Mouse (Mus musculus) midbrain, embryonic 13.5 days (tissue): ENCODE data around the gene Med9. TPM values are rescaled to one million over a fixed set of nuclear protein-coding genes. Genes with fewer than 3 reads are reported as not detected.
"Not testable (repeated sequence)": the region's sequence is repeated elsewhere in the genome, so short reads cannot be mapped to it uniquely, and the experiment has no call there.

Source experiments
- ATAC-seq: fragments of 200-750 bp; cut with Nextera tagmentation; 2 replicates; pipeline ENCODE4 v1.8.0; 2017; ENCODE audit warnings: mild to moderate bottlenecking, moderate TSS enrichment, moderate library complexity
- H3K27ac ChIP-seq: fragments of 300-500 bp; sonication (generic); 2 replicates; pipeline ENCODE4 v1.5.1; 2015; ENCODE audit warnings: inconsistent platforms, mild to moderate bottlenecking, moderate library complexity
- H3K27me3 ChIP-seq: fragments of 300-500 bp; sonication (generic); 2 replicates; pipeline ENCODE4 v1.6.1; 2015; ENCODE audit warnings: mild to moderate bottlenecking, inconsistent platforms
- H3K36me3 ChIP-seq: fragments of 300-500 bp; sonication (generic); 2 replicates; pipeline ENCODE4 v1.6.1; 2015; ENCODE audit warnings: mild to moderate bottlenecking, inconsistent platforms
- H3K4me1 ChIP-seq: fragments of 300-500 bp; sonication (generic); replicated peaks from 2 replicates; pipeline ENCODE4 v1.6.1; 2015; ENCODE audit warnings: inconsistent platforms
- H3K4me2 ChIP-seq: fragments of 300-500 bp; sonication (generic); replicated peaks from 2 replicates; pipeline ENCODE4 v1.6.1; 2015; ENCODE audit warnings: moderate library complexity, mild to moderate bottlenecking, inconsistent platforms
- H3K4me3 ChIP-seq: fragments of 300-500 bp; sonication (generic); replicated peaks from 2 replicates; pipeline ENCODE4 v1.5.1; 2015; ENCODE audit warnings: mild to moderate bottlenecking, inconsistent platforms
- H3K9ac ChIP-seq: fragments of 300-500 bp; sonication (generic); replicated peaks from 2 replicates; pipeline ENCODE4 v1.6.1; 2015; ENCODE audit warnings: mild to moderate bottlenecking, inconsistent platforms
- H3K9me3 ChIP-seq: fragments of 300-500 bp; sonication (generic); 2 replicates; pipeline ENCODE4 v1.6.1; 2016; ENCODE audit warnings: mild to moderate bottlenecking, inconsistent platforms
- WGBS: fragments of 180-500 bp; shearing (Covaris S2); methylation state at CpG from one replicate; pipeline ENCODE4 v1.1.7; 2015; 5-methylcytosine and 5-hydroxymethylcytosine counted together
- polyA plus RNA-seq: library from polyadenylated mRNA; unstranded; fragments of >200 nt; fragmentation: Nextera tagmentation; extraction: Ambion mirVana; gene quantifications from 2 replicates; pipeline ENCODE4 v1.2.1, GENCODE M21; 2015

Gene Med9
- polyA plus RNA-seq, 1 experiment from 2014 or later: 34.9 TPM

DNA sequence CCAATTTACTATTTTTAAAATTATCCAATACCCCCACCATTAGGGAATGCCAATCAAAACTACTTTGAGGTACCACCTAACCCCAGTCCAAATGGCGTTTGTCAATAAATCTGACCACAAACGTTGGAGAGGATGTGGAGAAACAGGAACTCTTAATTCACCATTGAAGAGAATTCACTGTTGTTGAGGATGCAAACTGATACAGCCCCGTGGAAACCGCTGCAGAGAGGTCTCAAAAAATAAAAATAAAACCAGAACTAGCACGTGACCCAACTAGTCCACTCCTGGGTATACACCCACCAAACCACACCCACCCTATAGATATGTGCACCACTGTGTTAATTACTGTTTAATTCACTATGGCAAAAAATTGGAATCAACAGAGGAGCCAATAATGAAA, 27.7 kb upstream of the Med9 start:
- Histone ChIP-seq H3K4me2 (no peak overlapping the region), H3K9ac (no peak overlapping the region), H3K27me3 (no peaks in the 10 kb centered on the region), H3K9me3 (no peaks in the 10 kb centered on the region), H3K4me3 (no peak overlapping the region), H3K4me1 (no peaks in the 10 kb centered on the region), H3K27ac (no peak overlapping the region), H3K36me3 (no peaks in the 10 kb centered on the region)
- 83% methylated on average over 5 of the region's 5 CpGs for WGBS
- no peak for ATAC-seq

DNA sequence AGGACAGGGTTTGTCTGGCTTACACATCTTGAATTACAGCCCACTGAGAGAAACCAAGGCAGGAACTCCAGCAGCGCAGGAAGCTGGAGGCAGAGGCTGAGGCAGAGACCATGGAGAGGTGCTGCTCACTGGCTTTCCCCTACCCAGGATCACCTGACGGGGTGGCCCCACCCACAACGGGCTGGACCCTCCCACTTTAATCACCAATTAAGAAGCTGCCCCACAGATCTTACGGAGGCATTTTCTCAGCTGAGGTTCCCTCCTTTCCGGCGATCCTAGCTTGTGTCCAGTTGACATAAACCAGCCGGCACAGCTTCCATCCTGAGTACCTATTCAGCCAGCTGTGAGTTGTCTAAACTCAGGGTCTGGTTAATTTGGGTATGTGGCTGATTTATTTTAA, 26.7 kb upstream of the Med9 start:
- Histone ChIP-seq H3K9me3 (no peaks in the 10 kb centered on the region), H3K27me3 (no peaks in the 10 kb centered on the region), H3K36me3 (no peaks in the 10 kb centered on the region), H3K9ac (no peak overlapping the region), H3K4me3 (no peak overlapping the region), H3K4me2 (no peak overlapping the region), H3K27ac (no peak overlapping the region), H3K4me1 (no peaks in the 10 kb centered on the region)
- 22% methylated on average over 7 of the region's 7 CpGs for WGBS
- no peak for ATAC-seq

DNA sequence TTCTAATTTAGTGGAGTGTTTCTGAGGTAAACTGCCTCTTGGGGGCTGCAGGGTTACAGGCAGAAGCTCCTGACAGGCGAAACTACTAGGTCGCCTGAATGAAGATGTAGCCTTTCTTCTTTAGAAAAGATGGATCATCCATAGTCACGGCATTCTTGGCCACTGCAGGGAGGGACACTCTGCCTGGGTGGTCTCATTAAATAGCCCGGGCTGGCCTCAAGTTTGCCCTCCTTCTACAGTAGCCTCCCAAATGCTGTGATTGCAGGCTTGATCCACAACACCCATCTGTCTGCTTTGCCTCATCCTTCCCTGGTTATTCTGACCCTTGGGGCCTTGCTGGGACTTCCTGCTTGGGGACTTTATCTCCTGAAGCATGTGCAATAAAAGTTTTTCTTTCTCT, 18.0 kb upstream of the Med9 start:
- no peak overlapping the region for H3K27ac ChIP-seq
- no peaks in the 10 kb centered on the region for H3K36me3 ChIP-seq
- 35% methylated on average over 4 of the region's 4 CpGs for WGBS
- H3K4me2 ChIP-seq: no peak overlapping the region
- no peak overlapping the region for H3K4me3 ChIP-seq
- peaks cover 6% of the 10 kb centered on the region; the same call in 1 of the 2 replicates for H3K4me1 ChIP-seq
- no peaks in the 10 kb centered on the region for H3K9me3 ChIP-seq
- no peak overlapping the region for H3K9ac ChIP-seq
- ATAC-seq: no peak
- no peaks in the 10 kb centered on the region for H3K27me3 ChIP-seq

DNA sequence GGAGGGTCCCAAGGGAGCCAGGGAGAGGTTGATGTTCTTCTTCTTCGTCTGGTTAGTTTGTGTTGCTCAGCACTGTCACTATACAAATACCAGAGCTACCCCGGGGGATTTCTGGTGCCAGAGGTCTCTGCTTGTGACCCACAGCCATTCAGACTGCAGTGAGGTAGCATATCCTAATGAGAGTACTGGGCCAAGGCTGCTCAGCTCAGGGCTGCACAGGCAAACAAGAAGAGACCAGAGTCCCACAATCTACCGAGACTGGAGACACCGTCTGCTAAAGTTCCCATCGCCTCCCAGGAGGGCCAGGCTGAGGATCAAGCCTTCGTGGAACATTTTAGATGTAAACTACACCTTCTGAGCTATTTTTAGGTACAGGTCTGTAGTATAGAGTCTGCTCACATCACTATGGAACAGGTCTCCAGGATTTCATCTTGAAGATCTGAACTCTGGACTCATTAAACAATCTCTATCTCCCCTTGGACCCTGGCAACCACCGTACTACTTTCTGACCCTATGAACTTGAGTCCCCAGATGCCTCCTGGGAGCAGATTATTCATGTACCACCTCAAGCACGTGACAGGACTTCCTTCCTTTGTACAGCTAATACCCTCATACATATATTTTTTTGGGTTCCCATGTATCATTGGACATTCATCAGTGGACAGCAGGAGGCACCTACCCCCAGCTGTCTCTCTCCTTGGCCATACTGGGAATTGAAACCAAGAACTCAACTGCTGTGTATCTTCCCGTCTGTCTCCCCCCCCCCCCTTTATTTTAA, 15.3 kb upstream of the Med9 start:
- WGBS: 69% methylated on average over 9 of the region's 9 CpGs
- ATAC-seq: no peak

DNA sequence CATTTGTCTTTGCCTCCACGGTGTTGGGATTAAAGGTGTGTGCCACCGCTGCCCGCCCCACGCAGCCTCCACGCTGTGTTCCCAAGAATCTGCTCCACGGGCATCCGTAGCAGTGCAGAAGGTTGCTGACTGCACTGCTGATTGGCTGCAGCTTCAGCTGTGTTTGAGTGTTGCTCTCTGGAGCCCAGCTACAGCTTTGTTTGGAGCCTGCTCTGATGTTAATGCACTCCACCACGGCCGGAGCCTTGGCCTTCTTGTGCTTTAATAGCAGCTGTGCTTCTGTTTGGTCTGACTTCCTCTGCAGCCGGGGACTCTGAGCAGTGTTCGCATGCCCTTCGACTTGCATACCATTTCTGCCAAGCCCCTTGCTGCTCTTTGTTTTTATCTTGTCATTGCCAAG, 14.1 kb upstream of the Med9 start:
- H3K9ac ChIP-seq: no peak overlapping the region; the same call in 1 of the 2 replicates
- no peak overlapping the region for H3K4me2 ChIP-seq
- H3K4me3 ChIP-seq: no peak overlapping the region
- 0 out of 2 replicates have a peak, but pooled peaks have one; percentile 68 for ATAC-seq
- no peaks in the 10 kb centered on the region for H3K27me3 ChIP-seq
- peaks cover 6% of the 10 kb centered on the region; the same call in 1 of the 2 replicates for H3K4me1 ChIP-seq
- H3K9me3 ChIP-seq: no peaks in the 10 kb centered on the region
- 0 out of 2 replicates have a peak overlapping the region, but pooled peaks have one; percentile 33 for H3K27ac ChIP-seq
- 39% methylated on average over 12 of the region's 12 CpGs for WGBS
- H3K36me3 ChIP-seq: no peaks in the 10 kb centered on the region

More for the DNA sequence above, 15.3 kb upstream of the Med9 start:
- Histone ChIP-seq H3K4me2 (no peak overlapping the region), H3K4me1 (peaks cover 6% of the 10 kb centered on the region; the same call in 1 of the 2 replicates), H3K27me3 (no peaks in the 10 kb centered on the region), H3K9ac (no peak overlapping the region), H3K4me3 (no peak overlapping the region), H3K27ac (no peak overlapping the region), H3K36me3 (no peaks in the 10 kb centered on the region), H3K9me3 (no peaks in the 10 kb centered on the region)

DNA sequence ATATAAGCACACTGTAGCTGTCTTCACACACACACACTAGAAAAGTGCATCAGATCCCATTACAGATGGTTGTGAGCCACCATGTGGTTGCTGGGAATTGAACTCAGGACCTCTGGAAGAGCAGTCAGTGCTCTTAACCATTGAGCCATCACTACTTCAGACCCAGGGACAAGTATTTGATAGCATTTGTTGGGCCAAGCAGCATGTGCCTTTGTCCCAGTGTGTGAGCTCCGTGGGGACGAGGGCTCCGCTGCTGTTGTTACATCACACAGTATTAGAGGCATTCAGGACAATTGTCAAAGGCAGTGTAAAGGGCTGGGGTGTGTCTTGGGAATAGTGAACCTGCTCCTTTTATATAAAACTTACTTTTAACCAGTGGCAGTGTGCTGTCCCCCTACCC, 11.0 kb upstream of the Med9 start:
- Histone ChIP-seq H3K4me1 (peaks cover 6% of the 10 kb centered on the region; the same call in 1 of the 2 replicates), H3K36me3 (no peaks in the 10 kb centered on the region), H3K9ac (no peak overlapping the region), H3K4me2 (no peak overlapping the region), H3K27ac (no peak overlapping the region), H3K27me3 (no peaks in the 10 kb centered on the region), H3K9me3 (no peaks in the 10 kb centered on the region), H3K4me3 (no peak overlapping the region)
- no peak for ATAC-seq
- WGBS: 74% methylated on average over 3 of the region's 3 CpGs

DNA sequence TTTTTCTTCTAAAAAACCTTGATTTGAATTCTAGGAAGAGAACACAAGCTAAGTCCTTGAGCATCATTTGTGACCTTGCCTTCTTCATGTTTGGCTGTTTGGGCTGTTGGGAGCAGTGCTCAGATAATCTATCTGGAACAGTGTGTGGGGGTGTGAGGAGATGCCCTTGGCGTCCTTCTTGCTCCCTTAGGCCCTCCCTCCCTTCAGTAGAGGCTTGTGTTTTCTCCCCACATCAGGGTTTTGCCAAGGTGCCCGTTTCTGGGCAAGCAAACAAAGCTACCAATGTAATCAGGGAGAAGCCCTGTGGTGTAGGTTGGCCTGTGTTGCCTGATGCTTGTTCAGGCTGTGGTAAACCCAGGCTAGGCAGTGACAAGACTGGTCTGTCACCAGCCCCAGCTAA, 10.4 kb upstream of the Med9 start:
- peaks cover 6% of the 10 kb centered on the region; the same call in 1 of the 2 replicates for H3K4me1 ChIP-seq
- no peak overlapping the region for H3K4me2 ChIP-seq
- H3K4me3 ChIP-seq: no peak overlapping the region
- H3K27ac ChIP-seq: no peak overlapping the region
- no peaks in the 10 kb centered on the region for H3K36me3 ChIP-seq
- WGBS: 31% methylated on average over 2 of the region's 2 CpGs
- 0 out of 2 replicates have a peak, but pooled peaks cover 3% of the 10 kb centered on the region for H3K27me3 ChIP-seq
- no peak overlapping the region for H3K9ac ChIP-seq
- no peaks in the 10 kb centered on the region for H3K9me3 ChIP-seq
- no peak for ATAC-seq

DNA sequence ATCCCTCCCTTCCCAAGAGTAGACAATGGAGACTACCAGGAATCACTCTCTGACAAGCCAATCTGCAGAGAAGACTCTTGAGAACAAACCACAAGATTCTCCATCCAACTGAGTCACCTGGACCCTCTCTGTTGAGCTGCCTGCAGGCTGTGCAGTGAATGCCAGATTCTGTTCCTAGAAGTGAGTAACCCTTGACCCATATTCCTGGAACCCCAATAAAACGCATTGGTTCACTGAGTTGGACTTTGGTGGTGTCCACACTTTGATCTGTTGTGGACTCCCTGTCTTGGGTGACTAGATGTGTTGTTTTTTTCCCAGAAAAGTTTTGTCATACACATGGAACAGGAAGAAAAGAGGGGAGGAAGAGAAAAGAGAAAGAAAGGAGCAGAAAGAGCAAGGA, 8.2 kb upstream of the Med9 start:
- no peaks in the 10 kb centered on the region for H3K36me3 ChIP-seq
- no peak overlapping the region for H3K9ac ChIP-seq
- no peak overlapping the region for H3K4me2 ChIP-seq
- no peak for ATAC-seq
- no peaks in the 10 kb centered on the region for H3K9me3 ChIP-seq
- H3K4me1 ChIP-seq: no peaks in the 10 kb centered on the region
- H3K27ac ChIP-seq: no peak overlapping the region
- H3K27me3 ChIP-seq: 0 out of 2 replicates have a peak, but pooled peaks cover 3% of the 10 kb centered on the region
- no peak overlapping the region for H3K4me3 ChIP-seq
- 83% methylated on average over 1 of the region's 1 CpGs for WGBS

DNA sequence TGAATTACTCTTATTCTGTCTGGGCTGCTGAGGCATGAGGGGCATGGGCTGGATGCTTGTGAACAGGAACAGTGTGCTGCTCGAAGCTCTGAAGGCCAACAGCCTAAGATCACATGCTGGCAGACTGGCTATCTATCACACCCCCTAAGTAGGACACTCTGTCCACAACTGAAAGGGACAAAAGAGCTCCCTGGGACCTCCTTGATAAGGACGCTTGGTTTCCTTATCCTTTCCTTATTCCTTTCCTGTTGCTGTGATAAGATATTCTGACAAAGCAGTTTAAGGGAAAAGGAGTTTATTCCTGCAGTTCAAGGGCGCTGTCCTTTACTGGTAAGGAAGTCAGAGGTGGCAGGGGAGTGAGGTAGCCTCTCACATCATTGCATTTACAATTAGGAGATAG, 7.4 kb upstream of the Med9 start:
- no peaks in the 10 kb centered on the region for H3K9me3 ChIP-seq
- no peak overlapping the region for H3K27ac ChIP-seq
- no peak overlapping the region for H3K9ac ChIP-seq
- no peak overlapping the region for H3K4me2 ChIP-seq
- no peaks in the 10 kb centered on the region for H3K4me1 ChIP-seq
- WGBS: 66% methylated on average over 3 of the region's 3 CpGs
- H3K4me3 ChIP-seq: no peak overlapping the region
- H3K36me3 ChIP-seq: no peaks in the 10 kb centered on the region
- ATAC-seq: no peak
- H3K27me3 ChIP-seq: 0 out of 2 replicates have a peak, but pooled peaks cover 3% of the 10 kb centered on the region

DNA sequence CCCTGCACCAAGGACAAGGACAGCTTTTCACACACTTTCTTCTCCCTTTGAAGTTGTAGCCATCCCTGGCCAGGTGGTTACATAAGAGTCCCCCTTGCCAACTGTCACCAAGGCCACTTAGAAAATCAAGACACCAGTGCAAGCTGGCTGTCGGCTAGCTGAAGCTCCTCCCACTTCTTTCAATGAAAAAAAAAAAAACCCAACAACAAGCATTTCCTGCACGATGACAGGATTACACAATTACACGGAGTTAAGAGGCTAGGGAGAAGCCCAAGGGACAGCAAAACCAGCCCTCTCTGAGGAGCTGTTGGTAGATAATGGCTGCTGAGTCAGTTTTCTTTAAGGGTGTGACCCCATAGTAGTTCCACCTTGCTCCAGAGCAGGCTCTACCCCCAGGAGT, 6.6 kb upstream of the Med9 start:
- no peaks in the 10 kb centered on the region for H3K9me3 ChIP-seq
- 0 out of 2 replicates have a peak, but pooled peaks cover 3% of the 10 kb centered on the region for H3K27me3 ChIP-seq
- H3K27ac ChIP-seq: no peak overlapping the region
- ATAC-seq: no peak
- no peak overlapping the region for H3K9ac ChIP-seq
- H3K4me1 ChIP-seq: no peaks in the 10 kb centered on the region
- no peaks in the 10 kb centered on the region for H3K36me3 ChIP-seq
- WGBS: 25% methylated on average over 3 of the region's 3 CpGs
- no peak overlapping the region for H3K4me2 ChIP-seq
- no peak overlapping the region for H3K4me3 ChIP-seq

DNA sequence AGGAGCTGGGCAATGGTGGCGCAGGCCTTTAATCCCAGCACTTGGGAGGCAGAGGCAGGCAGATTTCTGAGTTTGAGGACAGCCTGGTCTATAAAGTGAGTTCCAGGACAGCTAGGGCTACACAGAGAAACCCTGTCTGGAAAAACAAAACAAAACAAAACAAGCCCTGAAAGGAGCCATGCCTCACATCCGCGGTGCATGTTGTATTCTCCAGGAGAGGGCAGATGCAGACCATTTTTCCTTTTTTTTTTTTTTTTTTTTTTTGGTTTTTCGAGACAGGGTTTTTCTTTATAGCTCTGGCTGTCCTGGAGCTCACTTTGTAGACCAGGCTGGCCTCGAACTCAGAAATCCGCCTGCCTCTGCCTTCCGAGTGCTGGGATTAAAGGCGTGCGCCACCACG, 3.2 kb upstream of the Med9 start:
- H3K27me3 ChIP-seq, H3K36me3 ChIP-seq, ATAC-seq, H3K4me3 ChIP-seq, H3K27ac ChIP-seq, H3K9ac ChIP-seq, H3K9me3 ChIP-seq, H3K4me2 ChIP-seq: not testable (repeated sequence)
- 87% methylated on average over 10 of the region's 10 CpGs for WGBS
- H3K4me1 ChIP-seq: peaks cover 21% of the 10 kb centered on the region

DNA sequence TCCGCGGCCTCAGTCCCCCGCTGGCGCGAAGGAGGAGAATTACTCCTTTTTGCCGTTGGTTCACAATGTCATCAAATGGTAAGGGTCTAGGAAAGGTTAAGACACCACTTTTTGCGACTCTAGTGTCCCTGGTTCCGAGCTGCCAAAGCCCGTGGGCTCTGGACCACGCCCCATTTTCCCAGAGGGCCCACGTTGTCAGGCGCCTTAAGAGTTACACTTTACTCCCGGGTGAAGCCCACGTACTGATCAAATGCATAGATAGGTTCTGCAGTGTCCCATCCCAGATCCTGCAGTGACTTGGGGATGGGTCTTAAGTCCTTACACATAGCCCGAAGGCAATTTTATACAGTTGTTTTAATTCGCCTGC, 378 bp downstream of the Med9 start:
- Histone ChIP-seq H3K9me3 (no peaks in the 10 kb centered on the region), H3K4me2 (peak overlapping the region; percentile 84), H3K4me3 (peak overlapping the region; percentile 71), H3K27ac (peak overlapping the region; percentile 85), H3K36me3 (no peaks in the 10 kb centered on the region), H3K4me1 (peaks cover 23% of the 10 kb centered on the region), H3K9ac (peak overlapping the region; percentile 86), H3K27me3 (no peaks in the 10 kb centered on the region)
- WGBS: 3% methylated on average over 16 of the region's 16 CpGs
- peak; percentile 74 for ATAC-seq

DNA sequence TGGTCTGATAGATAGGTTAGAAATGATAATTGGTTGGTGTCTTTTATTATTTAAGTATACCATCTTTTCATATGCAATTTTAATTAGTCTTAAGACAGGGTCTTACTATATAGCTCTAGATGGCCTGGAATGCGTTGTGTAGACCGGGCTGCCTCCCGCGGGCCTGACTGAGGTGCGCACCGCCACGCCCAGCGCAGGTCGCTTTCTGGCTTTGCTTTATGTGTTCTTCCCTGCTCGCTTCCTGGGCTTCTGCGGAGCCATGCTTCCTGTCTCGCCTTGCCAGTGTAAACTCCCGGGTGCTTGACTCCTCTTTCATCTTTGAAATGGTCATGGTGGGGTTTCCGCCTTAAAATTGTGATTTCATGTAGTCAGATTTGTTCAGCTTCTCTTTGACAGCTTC, 4.9 kb downstream of the Med9 start:
- Histone ChIP-seq H3K27me3 (no peaks in the 10 kb centered on the region), H3K4me3 (no peak overlapping the region), H3K27ac (no peak overlapping the region), H3K9ac (no peak overlapping the region), H3K4me1 (peaks cover 14% of the 10 kb centered on the region), H3K36me3 (peaks cover 2% of the 10 kb centered on the region; the same call in 1 of the 2 replicates), H3K9me3 (no peaks in the 10 kb centered on the region), H3K4me2 (no peak overlapping the region)
- WGBS: 85% methylated on average over 14 of the region's 14 CpGs
- ATAC-seq: no peak
